Mouse (Mus musculus): ENCODE measurements at regions not wholly inside any gene's neighbourhood (a gene's known extent, or its start where the extent isn't known, plus 50 kb on each side); places are given as distances from the start of the nearest gene placed in this dataset.

- TF ChIP-seq CTCF (IDR thresholded peaks at IDR 0.05) (no peak), POLR2A (IDR thresholded peaks at IDR 0.05; ENCODE audit: insufficient read depth, low read depth, low read length) (no peak)
Measured at GRCm38 (mm10) chr11:25313308-25313707, 897.3 kb downstream of the 5730522E02Rik start.
